Mouse (Mus musculus): Measurements from ENCODE around the gene Tsc22d3.

Gene Tsc22d3

GRCm38 (mm10) chrX:140600410-140601109 is at the start of gene Tsc22d3:
TSS of gene Tsc22d3 (minus strand) at chrX:140600659.
- DNase-seq (ENCODE audit: low read depth, low spot score) = peak; percentile 66

GRCm38 (mm10) chrX:140639592-140639991 is 39.1 kb upstream of the Tsc22d3 start:
- peak; percentile 12 for DNase-seq (ENCODE audit: low read depth, low spot score)

- peak; percentile 32 for DNase-seq (ENCODE audit: low read depth, low spot score)
Observed at GRCm38 (mm10) chrX:140638028-140638427, 37.6 kb upstream of the Tsc22d3 start.

GRCm38 (mm10) chrX:140624875-140625594 is 24.6 kb upstream of the Tsc22d3 start:
- DNase-seq (ENCODE audit: low read depth, low spot score) = no peak

GRCm38 (mm10) chrX:140609938-140610337 is 9.5 kb upstream of the Tsc22d3 start:
- no peak for DNase-seq (ENCODE audit: low read depth, low spot score)

- no peak for DNase-seq (ENCODE audit: low read depth, low spot score)
Observed at GRCm38 (mm10) chrX:140601884-140602283, 1.4 kb upstream of the Tsc22d3 start.

- DNase-seq (ENCODE audit: low read depth, low spot score) = no peak
Observed at GRCm38 (mm10) chrX:140601311-140601710, 852 bp upstream of the Tsc22d3 start.

- no peak for DNase-seq (ENCODE audit: low read depth, low spot score)
Observed at GRCm38 (mm10) chrX:140599561-140600409, 674 bp downstream of the Tsc22d3 start.

- no peak for DNase-seq (ENCODE audit: low read depth, low spot score)
Observed at GRCm38 (mm10) chrX:140598850-140599560, 1.5 kb downstream of the Tsc22d3 start.

- no peak for DNase-seq (ENCODE audit: low read depth, low spot score)
Observed at GRCm38 (mm10) chrX:140598194-140598849, 2.1 kb downstream of the Tsc22d3 start.

GRCm38 (mm10) chrX:140591176-140591575 is 9.3 kb downstream of the Tsc22d3 start:
- DNase-seq (ENCODE audit: low read depth, low spot score) = no peak

- DNase-seq (ENCODE audit: low read depth, low spot score) = peak; percentile 52
Observed at GRCm38 (mm10) chrX:140590142-140590541, 10.3 kb downstream of the Tsc22d3 start.

- no peak for DNase-seq (ENCODE audit: low read depth, low spot score)
Observed at GRCm38 (mm10) chrX:140589194-140589751, 11.2 kb downstream of the Tsc22d3 start.

GRCm38 (mm10) chrX:140588534-140588933 is 11.9 kb downstream of the Tsc22d3 start:
- DNase-seq (ENCODE audit: low read depth, low spot score) = no peak

- DNase-seq (ENCODE audit: low read depth, low spot score) = no peak
Observed at GRCm38 (mm10) chrX:140580416-140580815, 20.0 kb downstream of the Tsc22d3 start.

- DNase-seq (ENCODE audit: low read depth, low spot score) = no peak
Observed at GRCm38 (mm10) chrX:140575636-140576035, 24.8 kb downstream of the Tsc22d3 start.

- no peak for DNase-seq (ENCODE audit: low read depth, low spot score)
Observed at GRCm38 (mm10) chrX:140575200-140575599, 25.3 kb downstream of the Tsc22d3 start.

GRCm38 (mm10) chrX:140572702-140573338 is 27.6 kb downstream of the Tsc22d3 start:
- DNase-seq (ENCODE audit: low read depth, low spot score) = peak; percentile 55

GRCm38 (mm10) chrX:140569595-140569994 is 30.9 kb downstream of the Tsc22d3 start:
- DNase-seq (ENCODE audit: low read depth, low spot score) = no peak

Data from 3T3-L1 (cell line).